Mouse (Mus musculus): Measurements from ENCODE around the gene Med29. TPM values are rescaled to one million over a fixed set of nuclear protein-coding genes. Genes with fewer than 3 reads are reported as not detected.

Med29 gene
- polyA plus RNA-seq, 1 experiment from 2014 or later = 44.5 TPM

DNA sequence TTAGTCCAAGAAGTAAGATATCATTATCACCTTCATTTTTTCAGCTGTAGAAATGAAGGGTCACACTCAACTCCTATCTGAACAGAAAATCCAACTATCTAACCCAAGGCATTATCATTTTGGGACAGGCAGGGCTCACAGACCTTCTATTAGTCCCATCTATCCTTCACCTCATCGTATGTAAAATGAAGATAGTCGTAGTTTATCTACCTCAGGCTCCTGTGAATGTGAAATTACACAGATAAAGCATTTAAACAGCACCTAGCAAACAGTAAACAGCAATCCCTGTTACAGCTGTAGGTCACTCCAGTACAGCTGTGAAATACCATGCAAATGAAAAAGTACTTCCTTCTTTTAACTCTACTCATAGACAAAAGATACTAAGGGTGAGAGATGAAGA lies 39.7 kb upstream of the Med29 start:
- Histone ChIP-seq H3K36me3 (replicated peaks; ENCODE audit: control insufficient read depth, insufficient read depth) (peaks cover 26% of the 10 kb centered on the region), H3K4me1 (replicated peaks; ENCODE audit: control insufficient read depth, insufficient read depth, low read length) (peaks cover 38% of the 10 kb centered on the region), H3K4me2 (replicated peaks) (no peak overlapping the region), H3K9ac (no peak overlapping the region), H3K27ac (no peak overlapping the region), H3K9me3 (ENCODE audit: control insufficient read depth, low read length) (no peaks in the 10 kb centered on the region), H3K27me3 (ENCODE audit: control insufficient read depth, insufficient read depth, low read length) (no peaks in the 10 kb centered on the region), H3K4me3 (replicated peaks; ENCODE audit: low read length) (no peak overlapping the region)
- DNase-seq (ENCODE audit: low spot score) = no peak
- 96% methylated on average over 2 of the region's 2 CpGs for WGBS
- no peak for ATAC-seq (ENCODE audit: low FRiP score)

DNA sequence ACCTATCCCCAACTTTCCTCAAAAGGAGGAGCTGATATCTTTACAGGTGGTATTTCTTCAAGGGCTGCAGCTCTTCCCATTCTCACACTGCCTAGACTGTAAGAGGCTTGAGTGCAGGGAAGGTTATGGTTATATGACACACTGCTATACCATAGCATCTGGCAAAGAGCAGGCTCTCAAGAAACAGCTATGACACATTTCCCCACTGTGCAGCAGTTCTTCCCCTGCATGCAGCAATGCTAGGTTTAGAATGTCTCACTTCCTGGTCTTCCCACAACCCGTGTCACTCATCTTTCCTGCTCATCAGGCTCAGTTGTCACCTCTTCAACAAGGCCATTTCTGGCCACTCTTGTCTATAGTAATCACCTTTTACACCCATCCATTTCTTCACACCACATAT lies 38.0 kb upstream of the Med29 start:
- H3K4me3 ChIP-seq (replicated peaks; ENCODE audit: low read length) = no peak overlapping the region
- ATAC-seq (ENCODE audit: low FRiP score) (no peak), DNase-seq (ENCODE audit: low spot score) (no peak)
- 76% methylated on average over 1 of the region's 1 CpGs for WGBS
- H3K9ac ChIP-seq = no peak overlapping the region
- H3K36me3 ChIP-seq (replicated peaks; ENCODE audit: control insufficient read depth, insufficient read depth) = peaks cover 29% of the 10 kb centered on the region
- H3K9me3 ChIP-seq (ENCODE audit: control insufficient read depth, low read length) = no peaks in the 10 kb centered on the region
- H3K27ac ChIP-seq = no peak overlapping the region
- H3K27me3 ChIP-seq (ENCODE audit: control insufficient read depth, insufficient read depth, low read length) = no peaks in the 10 kb centered on the region
- H3K4me2 ChIP-seq (replicated peaks) = no peak overlapping the region
- peaks cover 37% of the 10 kb centered on the region for H3K4me1 ChIP-seq (replicated peaks; ENCODE audit: control insufficient read depth, insufficient read depth, low read length)

DNA sequence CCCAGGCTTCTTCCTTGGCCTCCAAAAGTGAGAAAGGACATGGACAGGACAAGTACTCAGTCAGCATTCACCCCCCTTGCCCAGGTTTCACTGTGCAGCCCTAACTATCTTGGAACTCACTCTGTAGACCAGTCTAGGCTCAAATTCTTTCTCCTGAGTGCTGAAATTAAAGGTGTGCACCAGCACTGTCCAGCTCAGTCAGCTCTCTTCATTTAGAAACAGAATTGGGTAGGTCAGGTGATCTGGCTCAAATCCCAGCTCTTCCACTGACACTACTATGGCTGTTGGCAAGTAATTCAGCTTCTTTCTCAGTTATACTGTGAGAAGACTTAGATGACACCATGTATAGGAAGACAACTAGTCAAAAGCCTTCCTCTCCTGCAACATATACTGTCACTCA lies 35.2 kb upstream of the Med29 start:
- Histone ChIP-seq H3K27ac (no peak overlapping the region), H3K4me3 (replicated peaks; ENCODE audit: low read length) (no peak overlapping the region), H3K9me3 (ENCODE audit: control insufficient read depth, low read length) (no peaks in the 10 kb centered on the region), H3K9ac (no peak overlapping the region), H3K4me1 (replicated peaks; ENCODE audit: control insufficient read depth, insufficient read depth, low read length) (peaks cover 10% of the 10 kb centered on the region), H3K36me3 (replicated peaks; ENCODE audit: control insufficient read depth, insufficient read depth) (peaks cover 32% of the 10 kb centered on the region), H3K27me3 (ENCODE audit: control insufficient read depth, insufficient read depth, low read length) (no peaks in the 10 kb centered on the region), H3K4me2 (replicated peaks) (no peak overlapping the region)
- DNase-seq (ENCODE audit: low spot score) (no peak), ATAC-seq (ENCODE audit: low FRiP score) (no peak)

DNA sequence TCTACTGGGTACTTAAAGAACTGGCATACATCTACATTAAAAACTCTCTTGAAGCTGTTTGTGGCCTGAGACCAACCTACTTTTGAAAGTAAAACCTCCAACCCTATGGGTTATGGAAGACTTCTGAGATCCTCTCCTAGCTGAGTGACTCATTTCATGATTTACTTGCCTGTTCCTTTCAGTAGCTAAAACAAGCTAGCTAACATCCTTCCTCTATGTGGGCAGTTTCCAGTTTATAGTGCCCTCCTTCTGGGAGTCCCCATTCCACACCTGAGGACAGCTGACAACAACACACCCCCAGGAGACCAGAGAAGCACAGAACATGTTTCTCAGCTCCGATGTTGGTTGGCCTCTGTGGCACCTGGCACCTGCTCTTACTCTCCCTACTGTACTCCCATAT lies 30.5 kb upstream of the Med29 start:
- Histone ChIP-seq H3K4me3 (replicated peaks; ENCODE audit: low read length) (no peak overlapping the region), H3K27me3 (ENCODE audit: control insufficient read depth, insufficient read depth, low read length) (no peaks in the 10 kb centered on the region), H3K4me1 (replicated peaks; ENCODE audit: control insufficient read depth, insufficient read depth, low read length) (no peaks in the 10 kb centered on the region), H3K36me3 (replicated peaks; ENCODE audit: control insufficient read depth, insufficient read depth) (peaks cover 61% of the 10 kb centered on the region), H3K27ac (no peak overlapping the region), H3K4me2 (replicated peaks) (no peak overlapping the region), H3K9me3 (ENCODE audit: control insufficient read depth, low read length) (no peaks in the 10 kb centered on the region), H3K9ac (no peak overlapping the region)
- DNase-seq (ENCODE audit: low spot score) = no peak
- ATAC-seq (ENCODE audit: low FRiP score) = no peak
- WGBS = 96% methylated on average over 1 of the region's 1 CpGs

DNA sequence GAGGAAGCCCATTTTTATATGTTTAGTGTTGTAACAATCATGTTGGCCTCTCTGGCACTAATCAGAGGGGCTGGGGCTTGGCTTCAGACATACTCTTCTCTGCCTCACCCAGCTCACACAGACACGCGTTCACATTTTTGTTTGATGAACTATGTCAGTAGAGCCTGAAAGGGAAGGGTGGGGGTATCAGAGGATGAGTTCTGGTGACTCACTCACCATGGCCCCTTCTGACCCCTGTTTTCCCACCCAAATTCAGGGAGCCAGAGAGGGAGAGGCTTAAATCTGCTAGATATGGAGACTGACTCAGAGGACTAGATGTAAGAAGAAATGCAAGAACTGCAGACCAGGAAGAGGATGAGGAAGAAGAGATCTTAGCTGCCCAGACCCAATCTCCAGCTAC lies 26.9 kb upstream of the Med29 start:
- Histone ChIP-seq H3K9ac (no peak overlapping the region), H3K9me3 (ENCODE audit: control insufficient read depth, low read length) (no peaks in the 10 kb centered on the region), H3K27me3 (ENCODE audit: control insufficient read depth, insufficient read depth, low read length) (no peaks in the 10 kb centered on the region), H3K4me1 (replicated peaks; ENCODE audit: control insufficient read depth, insufficient read depth, low read length) (no peaks in the 10 kb centered on the region), H3K4me3 (replicated peaks; ENCODE audit: low read length) (no peak overlapping the region), H3K36me3 (replicated peaks; ENCODE audit: control insufficient read depth, insufficient read depth) (peaks cover 87% of the 10 kb centered on the region), H3K27ac (no peak overlapping the region), H3K4me2 (replicated peaks) (no peak overlapping the region)
- ATAC-seq (ENCODE audit: low FRiP score) (no peak), DNase-seq (ENCODE audit: low spot score) (no peak)
- 100% methylated on average over 2 of the region's 2 CpGs for WGBS

DNA sequence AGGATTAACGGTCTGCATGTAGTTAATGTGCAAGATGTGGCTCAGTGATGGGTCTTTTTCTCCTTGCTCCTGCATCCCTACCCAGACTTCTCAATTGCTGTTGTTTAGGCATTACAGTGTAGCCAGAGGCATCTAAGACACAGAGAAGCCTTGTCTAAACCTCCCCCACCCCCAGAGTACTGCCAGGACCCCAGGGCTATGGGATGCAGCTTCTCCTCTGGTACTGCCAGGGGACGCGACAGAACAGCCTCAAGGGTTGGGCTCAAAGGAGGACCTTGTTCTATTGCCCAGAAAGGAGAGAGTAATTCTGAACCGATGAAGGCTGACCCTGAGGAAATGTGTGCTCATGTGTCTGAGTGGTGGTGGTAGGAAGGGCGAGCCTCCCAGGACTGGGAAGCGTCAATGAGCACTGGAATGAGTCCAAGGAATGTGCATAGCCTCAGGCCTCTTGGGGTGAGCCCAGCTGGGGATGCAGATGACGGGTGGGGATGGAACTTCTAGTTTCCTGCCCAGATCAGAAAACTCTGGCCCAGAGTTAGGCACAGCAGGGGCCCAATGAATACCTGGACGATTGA lies 25.7 kb upstream of the Med29 start:
- H3K27me3 ChIP-seq (ENCODE audit: control insufficient read depth, insufficient read depth, low read length) = no peaks in the 10 kb centered on the region
- no peak overlapping the region for H3K4me2 ChIP-seq (replicated peaks)
- H3K9me3 ChIP-seq (ENCODE audit: control insufficient read depth, low read length) = no peaks in the 10 kb centered on the region
- no peak for ATAC-seq (ENCODE audit: low FRiP score)
- no peak overlapping the region for H3K27ac ChIP-seq
- no peak overlapping the region for H3K9ac ChIP-seq
- H3K36me3 ChIP-seq (replicated peaks; ENCODE audit: control insufficient read depth, insufficient read depth) = peaks cover 89% of the 10 kb centered on the region
- H3K4me3 ChIP-seq (replicated peaks; ENCODE audit: low read length) = no peak overlapping the region
- WGBS = 82% methylated on average over 8 of the region's 8 CpGs
- no peaks in the 10 kb centered on the region for H3K4me1 ChIP-seq (replicated peaks; ENCODE audit: control insufficient read depth, insufficient read depth, low read length)
- no peak for DNase-seq (ENCODE audit: low spot score)

DNA sequence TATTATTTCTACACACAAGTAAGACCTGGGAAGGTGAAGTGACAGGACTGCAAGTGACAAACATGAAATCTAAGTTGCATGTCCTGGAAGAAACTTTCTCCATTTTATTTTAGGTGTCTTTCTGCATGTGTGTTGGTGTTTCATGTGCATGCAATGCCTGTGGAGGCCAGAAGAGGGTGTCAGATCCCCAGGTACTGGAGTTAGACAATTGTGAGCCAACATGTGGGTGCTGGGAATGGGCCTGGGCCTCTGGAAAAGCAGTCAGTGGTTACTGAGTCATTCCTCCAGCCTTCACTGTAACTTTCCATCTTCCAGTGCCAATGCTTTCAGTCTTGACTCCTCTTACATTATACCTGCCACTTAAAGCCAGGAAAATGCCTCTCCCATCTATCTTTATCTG lies 24.9 kb upstream of the Med29 start:
- Histone ChIP-seq H3K36me3 (replicated peaks; ENCODE audit: control insufficient read depth, insufficient read depth) (peaks cover 89% of the 10 kb centered on the region), H3K4me1 (replicated peaks; ENCODE audit: control insufficient read depth, insufficient read depth, low read length) (no peaks in the 10 kb centered on the region), H3K27ac (no peak overlapping the region), H3K4me2 (replicated peaks) (no peak overlapping the region), H3K4me3 (replicated peaks; ENCODE audit: low read length) (no peak overlapping the region), H3K9me3 (ENCODE audit: control insufficient read depth, low read length) (no peaks in the 10 kb centered on the region), H3K9ac (no peak overlapping the region), H3K27me3 (ENCODE audit: control insufficient read depth, insufficient read depth, low read length) (no peaks in the 10 kb centered on the region)
- ATAC-seq (ENCODE audit: low FRiP score) (no peak), DNase-seq (ENCODE audit: low spot score) (no peak)

DNA sequence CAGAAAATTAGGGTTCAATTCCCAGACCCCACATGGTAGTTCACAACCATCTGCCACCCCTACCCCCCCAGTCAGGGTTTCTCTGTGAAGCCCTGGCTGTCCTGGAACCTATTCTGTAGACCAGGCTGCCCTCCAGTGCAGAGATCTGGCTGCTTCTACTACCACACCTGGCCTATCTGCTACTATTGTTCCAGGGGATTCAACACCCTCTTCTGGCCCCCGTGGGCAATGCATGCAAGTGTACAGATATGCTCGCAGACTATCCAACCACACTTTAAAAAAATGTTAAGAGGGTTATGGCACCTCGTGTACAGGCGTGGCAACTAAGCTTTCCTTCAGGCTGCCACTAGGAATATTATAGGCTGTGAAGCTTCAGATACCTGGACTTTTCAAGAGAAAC lies 20.3 kb upstream of the Med29 start:
- H3K36me3 ChIP-seq (replicated peaks; ENCODE audit: control insufficient read depth, insufficient read depth) = peaks cover 94% of the 10 kb centered on the region
- H3K27ac ChIP-seq = no peak overlapping the region
- 92% methylated on average over 4 of the region's 4 CpGs for WGBS
- no peak overlapping the region for H3K4me3 ChIP-seq (replicated peaks; ENCODE audit: low read length)
- no peaks in the 10 kb centered on the region for H3K9me3 ChIP-seq (ENCODE audit: control insufficient read depth, low read length)
- DNase-seq (ENCODE audit: low spot score) (no peak), ATAC-seq (ENCODE audit: low FRiP score) (no peak)
- no peaks in the 10 kb centered on the region for H3K4me1 ChIP-seq (replicated peaks; ENCODE audit: control insufficient read depth, insufficient read depth, low read length)
- no peak overlapping the region for H3K9ac ChIP-seq
- H3K4me2 ChIP-seq (replicated peaks) = no peak overlapping the region
- no peaks in the 10 kb centered on the region for H3K27me3 ChIP-seq (ENCODE audit: control insufficient read depth, insufficient read depth, low read length)

DNA sequence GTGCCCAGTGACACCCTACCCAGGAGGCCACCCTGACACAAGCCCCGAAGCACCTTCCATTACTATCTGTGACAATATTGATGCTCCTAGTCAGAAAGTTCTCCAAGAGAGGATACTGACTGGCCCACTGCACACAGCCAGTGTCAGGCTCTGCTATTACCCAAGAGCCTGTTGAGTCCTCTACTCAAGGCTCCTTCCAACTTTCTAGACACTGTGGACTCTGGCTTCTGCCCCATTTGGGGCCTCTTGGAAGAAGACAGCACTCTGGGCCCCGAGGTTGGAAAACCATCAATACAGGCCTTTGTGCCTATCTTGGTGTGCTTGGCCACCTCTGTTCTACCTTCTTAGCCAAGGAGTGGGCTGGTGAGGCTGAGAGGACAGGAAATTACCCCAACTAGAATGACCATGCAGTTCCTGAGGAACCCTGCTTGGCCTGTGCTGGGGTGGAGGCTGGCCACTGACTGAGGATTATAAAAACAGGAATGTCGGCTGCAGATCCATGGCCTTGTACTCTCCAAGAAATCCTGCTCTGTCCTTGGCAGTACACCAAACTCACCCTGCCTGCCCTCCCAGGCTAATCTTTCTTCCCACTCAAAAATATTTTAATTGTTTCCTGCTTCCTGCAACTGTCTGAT lies 18.4 kb upstream of the Med29 start:
- no peak overlapping the region for H3K4me3 ChIP-seq (replicated peaks; ENCODE audit: low read length)
- H3K4me1 ChIP-seq (replicated peaks; ENCODE audit: control insufficient read depth, insufficient read depth, low read length) = no peaks in the 10 kb centered on the region
- no peak overlapping the region for H3K9ac ChIP-seq
- ATAC-seq (ENCODE audit: low FRiP score) = no peak
- no peak overlapping the region for H3K27ac ChIP-seq
- H3K9me3 ChIP-seq (ENCODE audit: control insufficient read depth, low read length) = no peaks in the 10 kb centered on the region
- WGBS = 84% methylated on average over 3 of the region's 3 CpGs
- DNase-seq (ENCODE audit: low spot score) = no peak
- no peak overlapping the region for H3K4me2 ChIP-seq (replicated peaks)
- no peaks in the 10 kb centered on the region for H3K27me3 ChIP-seq (ENCODE audit: control insufficient read depth, insufficient read depth, low read length)
- peaks cover 98% of the 10 kb centered on the region for H3K36me3 ChIP-seq (replicated peaks; ENCODE audit: control insufficient read depth, insufficient read depth)

DNA sequence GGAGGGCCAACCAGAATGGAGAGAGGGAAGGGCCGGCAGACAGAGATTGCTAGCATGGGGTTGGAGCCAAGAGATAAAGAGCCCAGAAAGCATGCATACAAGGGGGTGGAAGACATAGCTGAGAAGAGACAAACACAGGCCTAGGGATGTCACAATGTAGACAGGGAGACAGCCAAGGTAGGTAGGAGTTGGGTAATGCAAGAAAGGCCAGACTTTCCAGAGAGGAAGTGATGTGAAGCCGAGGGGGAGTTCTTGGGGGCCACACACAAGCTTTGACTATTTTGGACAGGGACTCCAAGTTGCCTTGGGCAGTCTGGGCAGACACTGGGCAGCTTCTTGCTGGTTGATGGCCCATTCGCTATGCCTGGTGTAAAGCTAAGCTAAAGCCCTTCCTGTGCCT lies 9.4 kb upstream of the Med29 start:
- H3K4me3 ChIP-seq (replicated peaks; ENCODE audit: low read length) = no peak overlapping the region
- no peak for DNase-seq (ENCODE audit: low spot score)
- no peaks in the 10 kb centered on the region for H3K27me3 ChIP-seq (ENCODE audit: control insufficient read depth, insufficient read depth, low read length)
- WGBS = 89% methylated on average over 3 of the region's 3 CpGs
- H3K9me3 ChIP-seq (ENCODE audit: control insufficient read depth, low read length) = no peaks in the 10 kb centered on the region
- no peaks in the 10 kb centered on the region for H3K4me1 ChIP-seq (replicated peaks; ENCODE audit: control insufficient read depth, insufficient read depth, low read length)
- H3K27ac ChIP-seq = no peak overlapping the region
- H3K36me3 ChIP-seq (replicated peaks; ENCODE audit: control insufficient read depth, insufficient read depth) = peaks cover 100% of the 10 kb centered on the region
- no peak for ATAC-seq (ENCODE audit: low FRiP score)
- H3K4me2 ChIP-seq (replicated peaks) = no peak overlapping the region
- no peak overlapping the region for H3K9ac ChIP-seq
